Comparison of ENCODE assay signal across 8 mouse cellular contexts in genomic region chr11:76216049-76216540, GRCm38 (mm10). TPM values are rescaled to one million over a fixed set of nuclear protein-coding genes. Genes with fewer than 3 reads are reported as not detected.
DNase-seq lines count a peak whose midpoint lies in the region; ATAC-seq lines count a peak whose summit lies in the region.

No protein-coding gene starts in this region.

- H3K27me3 ChIP-seq in liver, embryonic 11.5 days (replicated peaks; ENCODE audit: control insufficient read depth, insufficient read depth, low read length): no peaks in the 10 kb centered on the region
- H3K27me3 ChIP-seq in embryonic facial prominence, embryonic 15.5 days: no peaks in the 10 kb centered on the region
- no peaks in the 10 kb centered on the region for H3K27me3 ChIP-seq in limb, embryonic 10.5 days (ENCODE audit: low read depth, poor library complexity, severe bottlenecking)
- no peaks in the 10 kb centered on the region for H3K27me3 ChIP-seq in neural tube, embryonic 15.5 days (replicated peaks)

- H3K4me1 ChIP-seq in liver, embryonic 11.5 days (replicated peaks; ENCODE audit: control insufficient read depth, insufficient read depth, low read length): peaks cover 14% of the 10 kb centered on the region
- peaks cover 15% of the 10 kb centered on the region for H3K4me1 ChIP-seq in embryonic facial prominence, embryonic 15.5 days
- peaks cover 21% of the 10 kb centered on the region for H3K4me1 ChIP-seq in limb, embryonic 10.5 days
- H3K4me1 ChIP-seq in neural tube, embryonic 15.5 days: peaks cover 14% of the 10 kb centered on the region

- peak overlapping the region; percentile 84 for H3K4me2 ChIP-seq in liver, embryonic 11.5 days
- peak overlapping the region; percentile 66 for H3K4me2 ChIP-seq in embryonic facial prominence, embryonic 15.5 days (replicated peaks)
- H3K4me2 ChIP-seq in neural tube, embryonic 15.5 days: peak overlapping the region; percentile 78

- ATAC-seq in liver, embryonic 11.5 days (replicated peaks; ENCODE audit: low FRiP score): no peak
- no peak for ATAC-seq in embryonic facial prominence, embryonic 15.5 days (ENCODE audit: insufficient number of reproducible peaks, low FRiP score, low TSS enrichment, low read depth)
- ATAC-seq in neural tube, embryonic 15.5 days (ENCODE audit: low FRiP score): no peak
- no peak for ATAC-seq in megakaryocyte-erythroid progenitor cell, adult 5-6 weeks (replicated peaks; ENCODE audit: low FRiP score, low TSS enrichment, poor library complexity, severe bottlenecking)

- no peak overlapping the region; the same call in 1 of the 2 replicates for H3K27ac ChIP-seq in liver, embryonic 11.5 days (ENCODE audit: low read depth, low read length)
- H3K27ac ChIP-seq in embryonic facial prominence, embryonic 15.5 days (replicated peaks): peak overlapping the region; percentile 97
- H3K27ac ChIP-seq in limb, embryonic 10.5 days: peak overlapping the region; percentile 97
- 0 out of 2 replicates have a peak overlapping the region, but pooled peaks have one; percentile 91 for H3K27ac ChIP-seq in neural tube, embryonic 15.5 days (replicated peaks)

- no peaks in the 10 kb centered on the region for H3K9me3 ChIP-seq in liver, embryonic 11.5 days (ENCODE audit: control insufficient read depth, low read length)
- no peaks in the 10 kb centered on the region for H3K9me3 ChIP-seq in embryonic facial prominence, embryonic 15.5 days (replicated peaks)
- H3K9me3 ChIP-seq in limb, embryonic 10.5 days (replicated peaks): no peaks in the 10 kb centered on the region
- no peaks in the 10 kb centered on the region for H3K9me3 ChIP-seq in neural tube, embryonic 15.5 days (replicated peaks)

- peak overlapping the region; percentile 89 for H3K9ac ChIP-seq in liver, embryonic 11.5 days (ENCODE audit: low read depth, low read length)
- 0 out of 2 replicates have a peak overlapping the region, but pooled peaks have one; percentile 91 for H3K9ac ChIP-seq in embryonic facial prominence, embryonic 15.5 days
- no peak overlapping the region for H3K9ac ChIP-seq in neural tube, embryonic 15.5 days (replicated peaks)

- peaks cover 24% of the 10 kb centered on the region; the same call in 1 of the 2 replicates for H3K36me3 ChIP-seq in liver, embryonic 11.5 days (ENCODE audit: control insufficient read depth, insufficient read depth, low read length)
- H3K36me3 ChIP-seq in embryonic facial prominence, embryonic 15.5 days: peaks cover 27% of the 10 kb centered on the region
- H3K36me3 ChIP-seq in limb, embryonic 10.5 days: peaks cover 64% of the 10 kb centered on the region
- peaks cover 33% of the 10 kb centered on the region for H3K36me3 ChIP-seq in neural tube, embryonic 15.5 days

- peak overlapping the region; percentile 68 for H3K4me3 ChIP-seq in liver, embryonic 11.5 days (ENCODE audit: low read depth, low read length)
- peak overlapping the region; percentile 88; the same call in 1 of the 2 replicates for H3K4me3 ChIP-seq in embryonic facial prominence, embryonic 15.5 days (replicated peaks)
- H3K4me3 ChIP-seq in limb, embryonic 10.5 days: peak overlapping the region; percentile 80
- H3K4me3 ChIP-seq in neural tube, embryonic 15.5 days (replicated peaks): peak overlapping the region; percentile 68

- WGBS in liver, embryonic 11.5 days: 82% methylated on average over 5 of the region's 5 CpGs
- 82% methylated on average over 5 of the region's 5 CpGs for WGBS in embryonic facial prominence, embryonic 15.5 days
- WGBS in limb, embryonic 10.5 days: 92% methylated on average over 5 of the region's 5 CpGs
- 93% methylated on average over 5 of the region's 5 CpGs for WGBS in neural tube, embryonic 15.5 days

- no peak for DNase-seq in liver, embryonic 11.5 days (ENCODE audit: low spot score)
- no peak for DNase-seq in liver
- DNase-seq in limb, embryonic 10.5 days (ENCODE audit: low spot score): no peak
- no peak for DNase-seq in layer of hippocampus, adult 9-11 months
- DNase-seq in gastrocnemius, adult 8-10 months (ENCODE audit: low spot score in 2 of 2): no peak

RNA-seq across cellular contexts. Expression of gene Dbil5, which starts 1.3 kb away (rescaled TPM):
- polyA plus RNA-seq in liver, embryonic 11.5 days (2014; fragmentation: Nextera tagmentation; extraction: Ambion mirVana): 0.74 TPM in 1 of 2 replicates, not detected in the other
- 1.3 and 2.3 TPM in 2 replicates for polyA plus RNA-seq in embryonic facial prominence, embryonic 15.5 days (2015; fragmentation: Nextera tagmentation; extraction: Ambion mirVana)
- 0.26 and 0.38 TPM in 2 replicates for polyA plus RNA-seq in limb, embryonic 10.5 days (2016; fragmentation: Nextera tagmentation; extraction: Ambion mirVana)
- polyA plus RNA-seq in neural tube, embryonic 15.5 days (2015; fragmentation: Nextera tagmentation; extraction: Ambion mirVana): 0.38 and 0.79 TPM in 2 replicates
- total RNA-seq in megakaryocyte-erythroid progenitor cell, adult 5-6 weeks (2014; fragmentation: Nextera tagmentation): not detected in 2 replicates
- not detected in 2 replicates for total RNA-seq in megakaryocyte-erythroid progenitor cell, adult 5-6 weeks (2017)
- total RNA-seq in gastrocnemius, adult 8-10 months (2022): not detected

RNA-seq across cellular contexts. Expression of gene Gemin4, which starts 1.4 kb away (rescaled TPM):
- polyA plus RNA-seq in liver, embryonic 11.5 days (2014; fragmentation: Nextera tagmentation; extraction: Ambion mirVana): 50.2 and 58.3 TPM in 2 replicates
- 26.3 and 30.1 TPM in 2 replicates for polyA plus RNA-seq in embryonic facial prominence, embryonic 15.5 days (2015; fragmentation: Nextera tagmentation; extraction: Ambion mirVana)
- 59.4 and 60.3 TPM in 2 replicates for polyA plus RNA-seq in limb, embryonic 10.5 days (2016; fragmentation: Nextera tagmentation; extraction: Ambion mirVana)
- 13.8 and 20.1 TPM in 2 replicates for polyA plus RNA-seq in neural tube, embryonic 15.5 days (2015; fragmentation: Nextera tagmentation; extraction: Ambion mirVana)
- 22.8 and 24.4 TPM in 2 replicates for total RNA-seq in megakaryocyte-erythroid progenitor cell, adult 5-6 weeks (2014; fragmentation: Nextera tagmentation)
- total RNA-seq in megakaryocyte-erythroid progenitor cell, adult 5-6 weeks (2017): 22.4 and 26.6 TPM in 2 replicates
- 1 to 10 TPM; 2.0 to 4.3 (median 3.6) TPM for total RNA-seq in gastrocnemius, adult 8-10 months (2022)

RNA-seq across cellular contexts. Expression of gene Mrm3, which starts 27.4 kb away (rescaled TPM):
- polyA plus RNA-seq in liver, embryonic 11.5 days (2014; fragmentation: Nextera tagmentation; extraction: Ambion mirVana): 36.3 and 37.0 TPM in 2 replicates
- 23.8 and 24.3 TPM in 2 replicates for polyA plus RNA-seq in embryonic facial prominence, embryonic 15.5 days (2015; fragmentation: Nextera tagmentation; extraction: Ambion mirVana)
- 29.5 and 33.0 TPM in 2 replicates for polyA plus RNA-seq in limb, embryonic 10.5 days (2016; fragmentation: Nextera tagmentation; extraction: Ambion mirVana)
- polyA plus RNA-seq in neural tube, embryonic 15.5 days (2015; fragmentation: Nextera tagmentation; extraction: Ambion mirVana): 27.3 and 28.1 TPM in 2 replicates
- 24.0 and 31.8 TPM in 2 replicates for total RNA-seq in megakaryocyte-erythroid progenitor cell, adult 5-6 weeks (2014; fragmentation: Nextera tagmentation)
- 58.5 and 63.2 TPM in 2 replicates for total RNA-seq in megakaryocyte-erythroid progenitor cell, adult 5-6 weeks (2017)
- 10 to 100 TPM; 12.8 to 14.7 (median 13.1) TPM for total RNA-seq in gastrocnemius, adult 8-10 months (2022)

RNA-seq across cellular contexts. Expression of gene Glod4, which starts 27.4 kb away (rescaled TPM):
- 137 and 144 TPM in 2 replicates for polyA plus RNA-seq in liver, embryonic 11.5 days (2014; fragmentation: Nextera tagmentation; extraction: Ambion mirVana)
- 111 and 126 TPM in 2 replicates for polyA plus RNA-seq in embryonic facial prominence, embryonic 15.5 days (2015; fragmentation: Nextera tagmentation; extraction: Ambion mirVana)
- polyA plus RNA-seq in limb, embryonic 10.5 days (2016; fragmentation: Nextera tagmentation; extraction: Ambion mirVana): 139 and 140 TPM in 2 replicates
- 112 and 123 TPM in 2 replicates for polyA plus RNA-seq in neural tube, embryonic 15.5 days (2015; fragmentation: Nextera tagmentation; extraction: Ambion mirVana)
- 65.0 and 70.4 TPM in 2 replicates for total RNA-seq in megakaryocyte-erythroid progenitor cell, adult 5-6 weeks (2014; fragmentation: Nextera tagmentation)
- 203 and 253 TPM in 2 replicates for total RNA-seq in megakaryocyte-erythroid progenitor cell, adult 5-6 weeks (2017)
- total RNA-seq in gastrocnemius, adult 8-10 months (2022): 10 to 100 TPM; 22.0 to 24.5 (median 22.7) TPM

RNA-seq across cellular contexts. Expression of gene Fam57a, which starts 36.6 kb away (rescaled TPM):
- 14.8 and 15.4 TPM in 2 replicates for polyA plus RNA-seq in liver, embryonic 11.5 days (2014; fragmentation: Nextera tagmentation; extraction: Ambion mirVana)
- polyA plus RNA-seq in embryonic facial prominence, embryonic 15.5 days (2015; fragmentation: Nextera tagmentation; extraction: Ambion mirVana): 57.4 and 74.0 TPM in 2 replicates
- 34.9 and 36.4 TPM in 2 replicates for polyA plus RNA-seq in limb, embryonic 10.5 days (2016; fragmentation: Nextera tagmentation; extraction: Ambion mirVana)
- polyA plus RNA-seq in neural tube, embryonic 15.5 days (2015; fragmentation: Nextera tagmentation; extraction: Ambion mirVana): 24.4 and 36.0 TPM in 2 replicates
- total RNA-seq in megakaryocyte-erythroid progenitor cell, adult 5-6 weeks (2014; fragmentation: Nextera tagmentation): 3.0 and 4.5 TPM in 2 replicates
- total RNA-seq in megakaryocyte-erythroid progenitor cell, adult 5-6 weeks (2017): 0.19 and 2.1 TPM in 2 replicates
- 1 to 10 TPM in 2 of 4 experiments, under 1 TPM in 2; 0.88 to 2.3 (median 1.1) TPM for total RNA-seq in gastrocnemius, adult 8-10 months (2022)
